Mouse (Mus musculus) layer of hippocampus, adult 6 months (tissue): Measurements from ENCODE around the gene Gm43720. TPM values are rescaled to one million over a fixed set of nuclear protein-coding genes. Genes with fewer than 3 reads are reported as not detected.

Experiments used
- long read RNA-seq, 2 experiments: library from polyadenylated mRNA; unstranded; transcript quantifications; one replicate each; pipeline ENCODE4 v2.0.0; 2019 to 2020
- polyA plus RNA-seq: library from polyadenylated mRNA; unstranded; fragments of <200 nt; fragmentation: Nextera tagmentation; gene quantifications from 2 replicates; pipeline ENCODE4 v1.2.3, GENCODE M21; 2021

Gene Gm43720
- polyA plus RNA-seq: 0.03 TPM in 1 of 2 replicates, not detected in the other
- long read RNA-seq, experiment 1: 0 reads
- long read RNA-seq, experiment 2, partial matches to known transcripts: 0 of 1 reads
- long read RNA-seq, experiment 2, other reads (novel, unspliced or antisense): 1 of 1 reads

DNA sequence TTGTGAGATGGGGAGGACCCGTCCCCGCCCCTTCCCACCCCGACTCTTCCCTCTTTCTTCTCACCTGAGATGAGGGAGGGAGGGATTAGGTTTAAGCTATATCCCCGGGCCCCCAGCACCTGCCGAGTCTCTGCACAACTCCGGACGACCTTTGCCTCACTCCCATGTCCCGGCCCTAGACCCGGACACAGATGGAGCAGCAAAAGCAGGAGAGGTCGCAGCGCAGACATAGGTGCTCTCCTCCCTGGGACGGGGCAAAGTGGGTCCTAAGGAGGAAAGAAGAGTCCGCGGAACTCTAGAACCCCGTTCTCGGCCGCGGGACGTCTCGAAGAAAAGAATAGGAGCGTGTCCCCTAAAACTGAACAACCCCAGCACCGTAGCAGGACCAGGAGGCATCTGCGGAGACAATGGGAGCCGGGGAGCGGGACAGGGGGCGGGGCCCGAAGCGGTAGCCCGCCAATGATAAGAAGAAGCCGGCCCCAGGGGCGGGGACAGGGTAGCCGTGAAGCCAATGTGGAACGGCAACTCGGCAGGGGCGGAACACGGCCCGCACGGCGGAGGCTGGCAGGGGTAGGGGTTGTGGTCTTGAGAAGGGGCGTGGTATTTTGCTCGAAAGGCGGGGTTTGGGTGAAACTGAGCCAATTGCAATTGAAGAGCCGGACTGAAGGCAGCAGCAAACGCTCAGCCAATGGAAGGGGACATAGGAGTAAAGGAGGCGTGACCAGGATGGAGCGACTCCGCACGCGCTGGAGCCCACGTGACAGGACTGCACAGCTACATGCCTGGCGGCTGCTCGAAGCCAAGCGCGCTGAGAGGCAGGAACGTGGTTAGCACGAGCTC lies at the start of gene Gm43720, which contains the start of the genes Gpc2 and Stag3:
Gene Gm43720 (minus strand): TSS at position 374 of the 840 bp plus-strand sequence.
Gene Gpc2 (minus strand): TSS at position 421 of the 840 bp plus-strand sequence.
Gene Stag3 (plus strand): TSS at position 656 of the 840 bp plus-strand sequence.

GRCm38 (mm10) chr5:138272409-138272923 lies 7.3 kb downstream of the Gm43720 start, which contains the start of gene Gal3st4:
Gal3st4 (minus strand) TSS chr5:138272840.

GRCm38 (mm10) chr5:138263260-138264206 lies 16.2 kb downstream of the Gm43720 start, which contains the start of gene BC037034:
BC037034 (minus strand) TSS chr5:138264033.

DNA sequence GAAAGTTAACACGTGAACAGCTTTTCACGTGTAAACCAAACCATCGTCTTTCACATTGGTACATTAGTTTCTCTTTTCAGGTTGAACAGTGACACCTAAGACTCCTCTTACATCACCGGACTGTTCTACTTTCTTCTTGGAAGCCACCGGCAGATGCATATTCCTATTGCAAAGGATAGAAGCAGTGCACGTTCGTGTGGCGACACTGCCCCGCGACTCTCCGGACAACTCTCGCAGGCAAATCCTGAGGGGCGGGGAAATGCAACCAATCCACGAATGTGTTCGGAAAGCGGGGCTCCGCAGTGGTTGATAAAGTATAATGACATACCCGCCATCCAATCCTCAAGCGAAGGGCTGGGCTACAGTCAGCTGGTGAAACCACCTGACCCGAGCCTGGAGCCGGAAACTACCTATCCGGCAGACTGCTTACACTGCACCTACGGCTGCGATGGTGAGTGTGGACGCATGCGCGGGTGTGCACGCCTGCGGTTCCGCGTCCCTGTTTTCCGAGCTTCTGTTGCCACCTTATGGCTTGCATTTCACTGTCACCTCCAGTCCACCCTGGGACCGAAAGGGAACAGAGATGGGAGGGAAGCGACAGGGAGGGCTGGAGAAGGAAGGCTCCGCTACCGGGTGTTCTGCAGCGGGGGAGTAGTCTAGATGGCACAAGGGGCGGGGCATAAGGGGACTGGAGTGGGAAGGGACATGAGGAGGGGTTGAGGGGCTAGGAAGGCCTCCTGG lies 24.2 kb downstream of the Gm43720 start, which contains the start of gene Lamtor4:
Gene Lamtor4 (plus strand): TSS at position 130 of the 741 bp plus-strand sequence.

DNA sequence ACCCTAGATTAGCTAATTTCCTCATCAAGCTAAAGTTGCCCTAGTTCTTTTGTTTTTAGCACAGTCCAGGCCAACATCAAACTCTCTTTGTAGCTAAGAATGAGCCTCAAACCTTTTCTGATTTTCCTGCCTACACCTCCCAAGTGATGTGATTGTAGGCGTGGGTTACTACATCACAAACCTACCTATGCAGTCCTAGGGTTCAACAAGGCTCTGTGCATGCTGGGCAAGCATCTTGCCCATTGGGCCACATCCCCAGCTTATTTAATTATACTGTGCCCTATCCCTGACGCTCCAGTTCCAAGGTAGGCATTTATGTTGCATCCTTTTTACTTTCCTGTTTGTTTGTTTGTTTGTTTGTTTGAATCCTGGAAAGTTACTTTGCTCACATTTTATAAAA lies 54.1 kb downstream of the Gm43720 start, which contains the start of gene Nxpe5:
Gene Nxpe5 (plus strand): TSS at position 199 of the 400 bp plus-strand sequence.

Other genes starting within 250 kb of the Gm43720 start
- not detected in 2 replicates for gene Smok3c, start 226.8 kb downstream of the Gm43720 start, polyA plus RNA-seq
- gene Zkscan1, start 194.9 kb downstream of the Gm43720 start, polyA plus RNA-seq: 8.0 and 10.7 TPM in 2 replicates
- gene Zscan21, start 163.1 kb downstream of the Gm43720 start, polyA plus RNA-seq: 14.1 and 14.6 TPM in 2 replicates
- gene Zfp113, start 124.2 kb downstream of the Gm43720 start, polyA plus RNA-seq: 4.0 and 6.4 TPM in 2 replicates
- 330 and 333 TPM in 2 replicates for gene Cops6, start 118.9 kb downstream of the Gm43720 start, polyA plus RNA-seq
- 3.9 and 4.3 TPM in 2 replicates for gene Ap4m1, start 108.0 kb downstream of the Gm43720 start, polyA plus RNA-seq
- 8.4 and 9.6 TPM in 2 replicates for gene Mcm7, start 107.5 kb downstream of the Gm43720 start, polyA plus RNA-seq
- 48.3 and 55.9 TPM in 2 replicates for gene Taf6, start 92.5 kb downstream of the Gm43720 start, polyA plus RNA-seq
- 12.6 and 20.8 TPM in 2 replicates for gene Cnpy4, start 92.5 kb downstream of the Gm43720 start, polyA plus RNA-seq
- gene Mblac1, start 85.6 kb downstream of the Gm43720 start, polyA plus RNA-seq: 5.3 and 7.4 TPM in 2 replicates
- gene Nxpe5, start 54.1 kb downstream of the Gm43720 start, polyA plus RNA-seq: not detected in 2 replicates
- 106 and 108 TPM in 2 replicates for gene Lamtor4, start 24.5 kb downstream of the Gm43720 start, polyA plus RNA-seq
- gene BC037034, start 15.9 kb downstream of the Gm43720 start, polyA plus RNA-seq: 4.3 and 4.5 TPM in 2 replicates
- 3.9 and 4.6 TPM in 2 replicates for gene Gal3st4, start 7.1 kb downstream of the Gm43720 start, polyA plus RNA-seq
- gene Gpc2, start within 50 bp of the Gm43720 start, polyA plus RNA-seq: 0.10 and 0.13 TPM in 2 replicates
- gene Stag3, start 282 bp upstream of the Gm43720 start, polyA plus RNA-seq: 0.10 TPM in 1 of 2 replicates, not detected in the other
- 0.18 and 0.26 TPM in 2 replicates for gene Pvrig, start 62.0 kb upstream of the Gm43720 start, polyA plus RNA-seq
- 8.2 and 8.5 TPM in 2 replicates for gene Zfp157, start 161.5 kb upstream of the Gm43720 start, polyA plus RNA-seq